Mouse (Mus musculus) kidney, adult 2 months (tissue): ENCODE data around the gene Olfr1507.

Experiments used
- CTCF ChIP-seq: fragments of 200-500 bp; conservative IDR thresholded peaks from 2 replicates; pipeline ENCODE4 v1.5.1; 2011; ENCODE audit warnings: low read depth, mild to moderate bottlenecking, control low read depth, low read length, moderate library complexity, mixed read lengths; ENCODE audit not compliant: insufficient read depth, insufficient read length
- POLR2A ChIP-seq: fragments of 200-500 bp; IDR thresholded peaks from one replicate; pipeline ENCODE4 v1.6.1; 2011; ENCODE audit warnings: low read depth, low read length, control low read depth

DNA sequence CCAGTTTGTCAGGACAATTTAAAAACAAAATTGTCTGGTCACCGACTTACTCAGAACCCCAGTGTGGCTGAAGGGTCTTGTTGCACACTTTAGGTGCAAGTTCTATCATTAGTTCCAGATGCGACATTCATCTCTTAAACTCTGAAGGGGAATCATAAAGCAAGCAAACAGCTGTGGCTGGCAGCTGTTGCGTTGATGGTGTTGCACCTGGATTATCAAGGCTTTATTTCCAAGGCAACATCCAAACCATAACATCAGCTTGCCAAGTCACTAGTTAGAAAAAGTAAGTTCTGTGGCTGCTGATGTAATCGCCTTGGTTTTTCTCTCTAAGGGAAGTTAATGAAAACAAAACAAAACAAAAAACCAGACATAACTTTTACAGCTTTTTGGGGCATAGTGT is at the start of gene Olfr1507:
- TF ChIP-seq POLR2A (no peak), CTCF (no peak)
